Mouse (Mus musculus) hindbrain, embryonic 13.5 days (tissue): ENCODE data around the gene Ncor2. TPM values are rescaled to one million over a fixed set of nuclear protein-coding genes. Genes with fewer than 3 reads are reported as not detected.

Experiments used
- ATAC-seq: fragments of 200-750 bp; cut with Nextera tagmentation; 2 replicates; pipeline ENCODE4 v1.8.0; 2017; ENCODE audit warnings: moderate TSS enrichment; ENCODE audit not compliant: low FRiP score
- H3K27ac ChIP-seq: fragments of 300-500 bp; sonication (generic); 2 replicates; pipeline ENCODE4 v1.5.1; 2015; ENCODE audit warnings: inconsistent platforms, mild to moderate bottlenecking, moderate library complexity
- H3K27me3 ChIP-seq: fragments of 300-500 bp; sonication (generic); 2 replicates; pipeline ENCODE4 v1.6.1; 2015; ENCODE audit warnings: mild to moderate bottlenecking, inconsistent platforms
- H3K36me3 ChIP-seq: fragments of 300-500 bp; sonication (generic); 2 replicates; pipeline ENCODE4 v1.6.1; 2015; ENCODE audit warnings: mild to moderate bottlenecking, inconsistent platforms
- H3K4me1 ChIP-seq: fragments of 300-500 bp; sonication (generic); replicated peaks from 2 replicates; pipeline ENCODE4 v1.6.1; 2015; ENCODE audit warnings: inconsistent platforms
- H3K4me2 ChIP-seq: fragments of 300-500 bp; sonication (generic); 2 replicates; pipeline ENCODE4 v1.6.1; 2015; ENCODE audit warnings: inconsistent platforms, mild to moderate bottlenecking, moderate library complexity
- H3K4me3 ChIP-seq: fragments of 300-500 bp; sonication (generic); 2 replicates; pipeline ENCODE4 v1.5.1; 2015; ENCODE audit warnings: mild to moderate bottlenecking, inconsistent platforms
- H3K9ac ChIP-seq: fragments of 300-500 bp; sonication (generic); 2 replicates; pipeline ENCODE4 v1.6.1; 2015; ENCODE audit warnings: mild to moderate bottlenecking, inconsistent platforms
- H3K9me3 ChIP-seq: fragments of 300-500 bp; sonication (generic); 2 replicates; pipeline ENCODE4 v1.6.1; 2016; ENCODE audit warnings: inconsistent platforms
- WGBS: fragments of 180-500 bp; shearing (Covaris S2); methylation state at CpG from one replicate; pipeline ENCODE4 v1.1.7; 2015; 5-methylcytosine and 5-hydroxymethylcytosine counted together
- polyA plus RNA-seq: library from polyadenylated mRNA; unstranded; fragments of >200 nt; fragmentation: Nextera tagmentation; extraction: Ambion mirVana; gene quantifications from 2 replicates; pipeline ENCODE4 v1.2.1, GENCODE M21; 2015

Ncor2 gene
- polyA plus RNA-seq, 1 experiment from 2014 or later = 25.1 TPM

DNA sequence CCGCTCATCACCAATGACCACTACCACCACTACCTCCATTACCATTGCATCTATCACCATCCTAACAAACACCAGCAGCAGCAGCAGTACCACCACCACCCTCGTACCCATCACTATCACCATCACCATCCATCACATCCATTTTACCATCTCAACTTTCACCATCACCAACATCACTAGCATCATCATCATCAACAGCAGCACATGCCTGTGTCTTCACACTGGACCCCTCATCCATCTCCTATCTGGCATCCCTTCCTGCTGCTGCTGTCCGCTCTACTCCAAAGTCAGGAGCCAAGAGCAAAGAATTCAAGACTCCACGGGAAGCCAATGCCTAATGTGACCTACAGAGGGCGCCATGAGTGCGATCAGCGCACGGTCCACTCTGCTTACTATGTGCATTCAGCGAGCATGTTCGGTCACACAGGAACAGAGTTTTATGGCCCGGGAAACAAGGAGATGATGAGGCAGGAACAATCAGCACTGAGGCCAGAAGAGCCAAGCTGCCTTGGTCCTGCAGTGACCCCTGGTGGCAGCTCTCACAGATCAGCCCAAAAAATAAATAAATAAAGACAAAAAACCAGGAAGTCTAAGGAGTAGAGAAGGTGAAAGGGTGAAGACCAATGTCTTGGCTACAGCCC lies 71.9 kb downstream of the Ncor2 start:
- 62% methylated on average over 11 of the region's 11 CpGs for WGBS
- peaks cover 59% of the 10 kb centered on the region for H3K36me3 ChIP-seq
- H3K9ac ChIP-seq = no peak overlapping the region
- no peak overlapping the region for H3K4me3 ChIP-seq
- no peaks in the 10 kb centered on the region for H3K9me3 ChIP-seq
- H3K4me1 ChIP-seq = peaks cover 58% of the 10 kb centered on the region
- H3K27ac ChIP-seq = no peak overlapping the region
- no peak overlapping the region for H3K4me2 ChIP-seq
- no peaks in the 10 kb centered on the region for H3K27me3 ChIP-seq
- no peak for ATAC-seq

- H3K36me3 ChIP-seq = peaks cover 68% of the 10 kb centered on the region
- ATAC-seq = no peak
Observed at GRCm38 (mm10) chr5:125106191-125106590, 72.8 kb downstream of the Ncor2 start.

GRCm38 (mm10) chr5:125104841-125105240 lies 74.2 kb downstream of the Ncor2 start:
- 81% methylated on average over 6 of the region's 6 CpGs for WGBS
- Histone ChIP-seq H3K36me3 (peaks cover 64% of the 10 kb centered on the region), H3K4me2 (no peak overlapping the region), H3K27ac (peak overlapping the region; percentile 87), H3K4me3 (no peak overlapping the region), H3K27me3 (no peaks in the 10 kb centered on the region), H3K4me1 (peaks cover 39% of the 10 kb centered on the region), H3K9me3 (no peaks in the 10 kb centered on the region), H3K9ac (no peak overlapping the region)
- no peak for ATAC-seq

More at GRCm38 (mm10) chr5:125106191-125106590, 72.8 kb downstream of the Ncor2 start:
- Histone ChIP-seq H3K4me1 (peaks cover 52% of the 10 kb centered on the region), H3K9me3 (no peaks in the 10 kb centered on the region), H3K4me3 (no peak overlapping the region), H3K27ac (no peak overlapping the region), H3K9ac (no peak overlapping the region), H3K4me2 (no peak overlapping the region), H3K27me3 (no peaks in the 10 kb centered on the region)
- 93% methylated on average over 16 of the region's 16 CpGs for WGBS

DNA sequence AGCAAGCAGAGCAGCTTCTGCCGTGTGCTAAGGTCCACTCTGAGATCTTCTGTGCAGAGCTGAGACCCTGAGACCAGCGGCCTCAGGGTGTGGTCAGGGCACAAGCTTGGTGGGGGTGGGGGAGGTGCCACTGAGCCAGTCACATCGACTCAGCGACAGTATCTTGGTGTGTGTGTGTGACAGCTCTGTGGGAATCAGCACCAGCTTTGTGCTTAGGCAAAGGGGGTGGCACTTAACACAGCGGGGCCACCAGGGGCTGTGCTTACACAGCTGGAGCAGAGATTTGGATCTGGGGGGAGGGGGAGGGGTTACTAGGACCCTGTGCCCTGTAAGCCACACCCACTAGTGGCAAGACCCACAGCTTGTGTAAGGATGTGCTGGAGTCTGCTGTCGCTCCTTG lies 75.6 kb downstream of the Ncor2 start:
- Histone ChIP-seq H3K4me2 (no peak overlapping the region), H3K9me3 (no peaks in the 10 kb centered on the region), H3K4me3 (no peak overlapping the region), H3K27ac (peak overlapping the region; percentile 87), H3K4me1 (peaks cover 38% of the 10 kb centered on the region), H3K27me3 (no peaks in the 10 kb centered on the region), H3K9ac (peak overlapping the region; percentile 60), H3K36me3 (peaks cover 60% of the 10 kb centered on the region)
- peak; percentile 36 for ATAC-seq
- 24% methylated on average over 6 of the region's 6 CpGs for WGBS

- H3K27ac ChIP-seq = peak overlapping the region; percentile 87
- no peaks in the 10 kb centered on the region for H3K9me3 ChIP-seq
- peak; percentile 71 for ATAC-seq
- H3K27me3 ChIP-seq = no peaks in the 10 kb centered on the region
- peak overlapping the region; percentile 44 for H3K9ac ChIP-seq
- H3K36me3 ChIP-seq = peaks cover 58% of the 10 kb centered on the region
- 43% methylated on average over 7 of the region's 7 CpGs for WGBS
- peaks cover 38% of the 10 kb centered on the region for H3K4me1 ChIP-seq
- no peak overlapping the region for H3K4me2 ChIP-seq
- H3K4me3 ChIP-seq = no peak overlapping the region
Observed at GRCm38 (mm10) chr5:125102907-125103306, 76.1 kb downstream of the Ncor2 start.

DNA sequence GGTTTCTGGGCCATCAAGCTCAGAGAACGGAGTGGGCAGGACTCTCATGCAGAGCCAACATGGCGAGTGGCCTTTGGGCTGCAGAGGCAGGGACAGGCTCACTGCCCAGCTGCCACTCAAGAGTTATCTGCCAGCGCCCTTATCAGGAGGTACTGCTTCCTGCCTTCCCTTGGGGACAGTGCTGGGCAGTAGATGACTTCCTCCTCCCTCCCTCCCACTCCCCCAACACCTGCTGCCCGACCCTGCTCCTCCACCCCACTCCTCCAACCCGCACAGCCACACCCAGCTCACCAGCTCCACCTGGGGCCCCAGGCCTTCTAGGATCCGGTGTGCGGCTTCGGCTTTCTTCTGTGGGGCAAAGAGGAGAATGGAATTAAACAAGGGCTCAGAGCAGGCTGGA lies 76.7 kb downstream of the Ncor2 start:
- H3K36me3 ChIP-seq = peaks cover 58% of the 10 kb centered on the region
- ATAC-seq = peak; percentile 19; the same call in 1 of the 2 replicates

DNA sequence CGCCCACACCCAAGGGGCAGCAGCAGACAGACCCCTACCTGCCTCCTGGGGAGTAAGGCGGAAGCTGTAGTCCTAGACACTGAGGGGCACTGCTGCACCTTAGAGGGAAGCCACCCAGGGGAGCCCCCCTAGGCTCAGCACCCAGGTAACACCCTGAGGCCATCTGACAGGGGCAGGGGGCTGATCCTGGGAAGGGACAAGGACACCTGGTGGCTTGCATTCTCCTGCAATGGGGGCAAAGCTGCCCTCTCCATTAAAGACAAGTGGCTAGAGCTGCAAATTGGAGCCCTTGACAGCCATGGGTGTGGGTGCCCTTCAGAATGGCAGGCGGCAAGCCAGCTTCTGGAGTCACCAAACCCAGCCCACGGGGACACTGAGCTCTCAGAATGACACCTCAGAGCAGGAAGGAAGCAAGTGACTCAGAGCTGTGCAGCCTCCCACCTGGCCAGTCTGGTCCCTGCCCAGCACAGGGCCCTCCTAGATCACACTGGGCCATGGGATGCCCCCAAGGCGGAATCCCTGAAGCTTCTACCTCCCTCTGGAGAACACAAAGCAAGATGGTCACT lies 79.2 kb downstream of the Ncor2 start:
- Histone ChIP-seq H3K4me3 (no peak overlapping the region), H3K9me3 (no peaks in the 10 kb centered on the region), H3K27ac (no peak overlapping the region), H3K27me3 (no peaks in the 10 kb centered on the region), H3K36me3 (peaks cover 58% of the 10 kb centered on the region), H3K9ac (no peak overlapping the region), H3K4me1 (peaks cover 60% of the 10 kb centered on the region), H3K4me2 (no peak overlapping the region)
- WGBS = 93% methylated on average over 5 of the region's 5 CpGs
- ATAC-seq = no peak

More for the DNA sequence above, 76.7 kb downstream of the Ncor2 start:
- Histone ChIP-seq H3K27ac (peak overlapping the region; percentile 87), H3K27me3 (no peaks in the 10 kb centered on the region), H3K9me3 (no peaks in the 10 kb centered on the region), H3K4me2 (peak overlapping the region; percentile 10; the same call in 1 of the 2 replicates), H3K9ac (peak overlapping the region; percentile 44), H3K4me1 (peaks cover 42% of the 10 kb centered on the region), H3K4me3 (no peak overlapping the region)
- 61% methylated on average over 8 of the region's 8 CpGs for whole genome bisulfite sequencing

DNA sequence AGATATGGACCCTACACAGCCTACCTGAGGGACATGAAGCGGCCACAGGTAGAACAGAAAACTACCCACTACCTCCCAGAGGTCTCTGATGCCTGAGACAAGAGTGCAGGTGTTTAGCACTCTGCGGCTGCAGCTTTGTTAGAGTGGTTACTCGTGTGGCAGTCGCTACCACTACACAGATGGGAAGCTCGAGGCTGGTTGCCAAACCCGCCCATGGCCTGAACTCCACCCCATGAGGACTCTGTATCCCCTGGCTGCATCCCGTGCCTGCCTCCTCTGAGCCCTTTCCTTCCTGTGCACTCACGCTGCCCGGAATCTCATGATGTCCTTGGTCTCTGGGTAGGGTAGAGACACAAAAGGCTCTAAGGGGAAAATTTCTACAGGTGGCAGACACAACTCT lies 80.3 kb downstream of the Ncor2 start:
- ATAC-seq = no peak
- Histone ChIP-seq H3K4me3 (no peak overlapping the region), H3K9me3 (no peaks in the 10 kb centered on the region), H3K9ac (no peak overlapping the region), H3K27ac (no peak overlapping the region), H3K4me1 (peaks cover 60% of the 10 kb centered on the region), H3K4me2 (no peak overlapping the region), H3K27me3 (no peaks in the 10 kb centered on the region), H3K36me3 (peaks cover 53% of the 10 kb centered on the region)
- 88% methylated on average over 9 of the region's 9 CpGs for WGBS

DNA sequence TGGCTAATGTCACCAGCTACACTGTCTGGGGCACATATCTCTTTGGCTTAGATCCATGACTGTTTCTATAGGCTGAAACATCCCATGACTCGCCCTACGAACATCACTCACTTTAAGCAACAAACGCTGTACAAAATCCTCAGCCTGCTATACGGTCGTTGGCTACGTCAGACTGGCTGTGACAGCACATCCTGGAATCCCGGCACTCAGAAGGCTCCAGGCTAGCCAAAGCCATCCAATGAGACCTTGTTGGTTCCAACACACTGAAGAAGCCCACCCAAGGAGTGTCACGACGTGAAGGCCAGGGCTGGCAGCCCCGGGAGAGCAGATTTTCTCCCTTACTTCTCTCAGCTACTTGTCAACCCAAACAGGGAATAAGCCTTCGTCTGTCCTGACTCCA lies 82.7 kb downstream of the Ncor2 start:
- Histone ChIP-seq H3K4me1 (peaks cover 50% of the 10 kb centered on the region), H3K36me3 (peaks cover 46% of the 10 kb centered on the region)
- WGBS = 82% methylated on average over 11 of the region's 11 CpGs

DNA sequence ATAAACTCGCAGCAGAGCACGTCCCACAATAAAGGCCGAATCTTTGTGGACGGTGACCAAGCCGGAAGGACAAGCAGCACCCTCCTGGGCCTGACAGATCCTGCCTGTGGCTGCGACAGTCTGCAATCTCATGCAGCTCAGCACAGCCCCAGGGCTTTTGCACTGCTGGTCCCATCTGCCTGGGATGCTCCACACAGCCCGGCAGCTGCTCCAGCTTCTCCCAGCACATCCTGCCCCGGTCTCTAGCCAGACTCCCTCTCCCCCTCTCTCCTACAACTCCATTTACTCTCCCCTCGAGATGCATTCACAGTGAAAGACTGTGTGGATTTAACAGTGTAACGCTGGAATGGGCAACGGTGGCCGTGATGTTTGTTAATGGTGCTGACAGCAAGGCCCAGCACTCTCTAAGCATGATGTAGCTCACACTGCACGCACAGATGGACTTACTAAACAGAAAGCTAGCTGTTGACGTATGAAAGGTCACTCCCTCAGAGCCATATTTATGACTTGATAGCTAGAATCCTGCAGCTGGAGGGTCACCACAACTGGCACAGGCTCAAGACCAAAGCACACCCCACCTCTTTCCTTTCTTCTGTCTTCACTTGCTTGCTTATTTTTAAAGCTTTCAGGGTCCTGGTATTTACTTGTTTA lies 83.4 kb downstream of the Ncor2 start:
- Histone ChIP-seq H3K36me3 (peaks cover 51% of the 10 kb centered on the region), H3K4me1 (peaks cover 50% of the 10 kb centered on the region), H3K4me2 (no peak overlapping the region), H3K27ac (peak overlapping the region; percentile 81), H3K4me3 (no peak overlapping the region), H3K27me3 (no peaks in the 10 kb centered on the region), H3K9ac (peak overlapping the region; percentile 5; the same call in 1 of the 2 replicates), H3K9me3 (no peaks in the 10 kb centered on the region)
- 60% methylated on average over 14 of the region's 14 CpGs for WGBS
- no peak for ATAC-seq

More for the DNA sequence above, 82.7 kb downstream of the Ncor2 start:
- Histone ChIP-seq H3K4me2 (no peak overlapping the region), H3K27me3 (no peaks in the 10 kb centered on the region), H3K4me3 (no peak overlapping the region), H3K9ac (no peak overlapping the region), H3K9me3 (no peaks in the 10 kb centered on the region), H3K27ac (peak overlapping the region; percentile 81)
- no peak for ATAC-seq

- 21% methylated on average over 5 of the region's 5 CpGs for WGBS
- Histone ChIP-seq H3K27ac (peak overlapping the region; percentile 81), H3K9me3 (peaks cover 3% of the 10 kb centered on the region; the same call in 1 of the 2 replicates), H3K27me3 (no peaks in the 10 kb centered on the region), H3K36me3 (peaks cover 65% of the 10 kb centered on the region), H3K4me1 (peaks cover 50% of the 10 kb centered on the region), H3K4me3 (no peak overlapping the region), H3K4me2 (no peak overlapping the region), H3K9ac (peak overlapping the region; percentile 49; the same call in 1 of the 2 replicates)
- peak; percentile 63 for ATAC-seq
Observed at GRCm38 (mm10) chr5:125093795-125094194, 85.2 kb downstream of the Ncor2 start.

DNA sequence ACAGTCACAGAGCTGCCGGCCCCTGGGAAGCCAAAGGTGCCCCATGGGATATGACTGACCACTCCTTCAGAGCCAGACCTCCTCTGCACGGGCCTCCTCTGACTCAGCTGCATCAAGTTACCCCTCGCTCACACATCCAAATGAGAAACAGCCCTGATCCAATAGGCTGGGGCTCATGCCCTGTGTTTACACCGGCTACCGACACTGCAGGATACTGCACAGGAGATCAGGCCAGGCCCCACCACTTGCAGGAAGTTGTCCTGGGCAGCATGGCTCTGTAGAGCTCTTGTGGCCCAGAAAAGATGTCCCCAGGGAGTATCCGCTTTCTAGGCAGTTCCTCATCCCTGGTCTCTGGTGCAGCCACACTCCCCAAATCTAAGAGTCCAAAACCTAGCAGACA lies 90.9 kb downstream of the Ncor2 start:
- Histone ChIP-seq H3K36me3 (peaks cover 88% of the 10 kb centered on the region), H3K9ac (no peak overlapping the region), H3K27me3 (no peaks in the 10 kb centered on the region), H3K9me3 (peaks cover 3% of the 10 kb centered on the region; the same call in 1 of the 2 replicates), H3K4me1 (peaks cover 14% of the 10 kb centered on the region), H3K4me2 (no peak overlapping the region), H3K27ac (no peak overlapping the region), H3K4me3 (no peak overlapping the region)
- 87% methylated on average over 6 of the region's 6 CpGs for WGBS
- ATAC-seq = no peak
